Mouse (Mus musculus) erythroblast, adult 5-6 weeks (primary cell): ENCODE data around the gene Tdpoz1. TPM values are rescaled to one million over a fixed set of nuclear protein-coding genes. Genes with fewer than 3 reads are reported as not detected.
"Not testable (repeated sequence)": the region's sequence is repeated elsewhere in the genome, so short reads cannot be mapped to it uniquely, and the experiment has no call there.

ENCODE experiments used
- ATAC-seq: replicated peaks from 2 replicates; pipeline ENCODE4 v1.8.0; 2016; ENCODE audit warnings: moderate number of reproducible peaks, mild to moderate bottlenecking, moderate TSS enrichment, inconsistent platforms; ENCODE audit not compliant: poor library complexity, low FRiP score, severe bottlenecking
- total RNA-seq, 2 experiments: library from RNA; stranded (forward) in 1 of 2; stranded (reverse) in 1 of 2; fragments of 150-400 nt in 1 of 2; fragments of 200-764, 138-1000 nt in 1 of 2; gene quantifications; 2 replicates each; pipeline versions ENCODE4 v1.2.3 to v1.2.4; 2015 to 2017; ENCODE audit warnings: low replicate concordance in 2 of 2

Gene Tdpoz1
- total RNA-seq (2015; ENCODE audit: low replicate concordance) (not detected in 2 replicates), total RNA-seq (2017; ENCODE audit: low replicate concordance) (not detected in 2 replicates)

- ATAC-seq = not testable (repeated sequence)
Measured at GRCm38 (mm10) chr3:93676210-93676609, at the start of gene Tdpoz1. Gene Tdpoz1, minus strand, starts transcription at chr3:93676310.

DNA sequence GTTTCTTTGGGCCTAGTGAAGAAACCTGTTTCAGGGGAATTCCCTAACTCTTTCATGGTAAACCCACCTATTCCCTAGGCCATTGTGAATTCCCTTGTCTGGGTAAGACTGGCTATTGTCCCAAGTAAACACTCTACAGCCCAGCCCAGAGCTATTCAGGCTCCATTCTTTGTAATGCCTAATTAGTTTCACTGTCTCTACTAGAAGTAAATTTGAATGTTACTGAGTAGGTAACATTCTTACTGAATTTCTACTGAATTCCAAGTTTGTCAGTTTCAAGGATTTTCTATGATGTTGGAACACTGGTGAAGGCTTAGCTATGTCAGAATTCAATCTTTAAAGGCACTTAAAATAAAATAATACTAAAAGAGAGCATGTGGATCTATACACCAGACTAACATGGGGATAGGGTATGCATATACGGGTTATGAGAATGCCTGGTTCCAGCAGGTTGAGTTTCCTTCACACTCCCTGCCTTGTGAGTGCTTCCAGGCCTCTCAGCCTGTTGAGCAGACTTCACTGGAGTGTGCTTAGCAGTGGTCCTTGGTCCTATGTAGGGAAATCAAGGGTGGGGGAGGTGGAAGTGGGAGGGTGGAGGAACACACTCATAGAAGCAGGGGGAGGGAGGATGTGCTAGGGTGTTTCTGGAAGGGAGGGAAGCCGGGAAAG is 33.0 kb upstream of the Tdpoz1 start:
- not testable (repeated sequence) for ATAC-seq

DNA sequence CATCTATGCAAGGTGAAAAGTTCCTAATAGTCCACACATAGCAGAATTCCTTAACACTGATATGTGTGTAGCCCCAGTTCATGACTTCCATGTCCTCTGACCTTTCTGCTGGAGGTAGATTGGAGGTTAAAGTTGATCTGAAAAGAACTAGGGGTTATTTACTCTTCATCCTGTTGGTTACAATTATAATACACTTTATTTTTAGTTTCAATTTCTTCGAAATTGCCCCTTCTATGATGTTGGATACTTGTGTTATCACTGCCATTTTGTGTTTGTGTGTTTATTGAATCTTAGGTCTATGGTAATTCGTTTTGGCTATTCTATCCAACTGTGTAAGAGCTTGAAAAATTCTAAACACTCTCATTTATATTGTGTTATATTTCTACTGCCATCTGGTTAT is 16.9 kb upstream of the Tdpoz1 start, which contains the start of gene Gm37596:
Gene Gm37596 (minus strand): TSS at position 101 of the 400 bp plus-strand sequence.
- ATAC-seq = not testable (repeated sequence)

DNA sequence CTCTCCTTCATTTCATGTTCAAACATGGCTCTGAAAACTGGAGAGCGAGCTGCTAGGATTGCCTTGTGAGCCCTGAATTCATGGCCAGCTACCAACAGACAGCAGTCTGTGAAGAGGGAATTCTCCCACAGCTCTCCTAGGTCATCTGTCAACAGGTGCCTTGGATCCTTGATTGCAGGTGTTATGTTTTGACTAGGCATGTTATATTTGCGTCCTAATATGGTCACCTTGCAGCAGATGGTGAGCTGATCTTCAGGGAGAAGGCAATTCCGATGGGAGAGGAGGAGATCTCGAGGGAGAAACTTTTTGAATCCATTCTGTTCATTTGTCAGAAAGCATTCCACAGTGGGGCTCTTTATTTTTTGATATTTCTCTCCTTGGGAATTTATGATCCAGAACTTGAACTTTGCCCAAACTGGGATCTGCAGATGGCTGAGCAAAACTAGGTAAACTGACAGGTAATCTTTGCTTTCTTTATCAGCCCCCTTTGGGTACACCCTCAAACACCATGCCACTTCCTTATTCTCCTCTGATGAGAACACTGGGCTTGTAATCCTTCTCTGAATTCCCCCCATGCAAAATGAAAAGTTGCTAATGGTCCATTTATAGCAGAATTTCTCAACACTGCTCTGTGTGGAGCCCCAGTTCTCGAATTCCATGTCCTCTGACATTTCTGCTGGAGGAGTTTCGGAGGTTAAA is 5.2 kb downstream of the Tdpoz1 start:
- not testable (repeated sequence) for ATAC-seq

GRCm38 (mm10) chr3:93654260-93654659 is 21.9 kb downstream of the Tdpoz1 start:
- ATAC-seq = no peak

GRCm38 (mm10) chr3:93652586-93652985 is 23.5 kb downstream of the Tdpoz1 start, which contains the start of gene Tdpoz2:
Gene Tdpoz2, minus strand, starts transcription at chr3:93652686.
- no peak for ATAC-seq

DNA sequence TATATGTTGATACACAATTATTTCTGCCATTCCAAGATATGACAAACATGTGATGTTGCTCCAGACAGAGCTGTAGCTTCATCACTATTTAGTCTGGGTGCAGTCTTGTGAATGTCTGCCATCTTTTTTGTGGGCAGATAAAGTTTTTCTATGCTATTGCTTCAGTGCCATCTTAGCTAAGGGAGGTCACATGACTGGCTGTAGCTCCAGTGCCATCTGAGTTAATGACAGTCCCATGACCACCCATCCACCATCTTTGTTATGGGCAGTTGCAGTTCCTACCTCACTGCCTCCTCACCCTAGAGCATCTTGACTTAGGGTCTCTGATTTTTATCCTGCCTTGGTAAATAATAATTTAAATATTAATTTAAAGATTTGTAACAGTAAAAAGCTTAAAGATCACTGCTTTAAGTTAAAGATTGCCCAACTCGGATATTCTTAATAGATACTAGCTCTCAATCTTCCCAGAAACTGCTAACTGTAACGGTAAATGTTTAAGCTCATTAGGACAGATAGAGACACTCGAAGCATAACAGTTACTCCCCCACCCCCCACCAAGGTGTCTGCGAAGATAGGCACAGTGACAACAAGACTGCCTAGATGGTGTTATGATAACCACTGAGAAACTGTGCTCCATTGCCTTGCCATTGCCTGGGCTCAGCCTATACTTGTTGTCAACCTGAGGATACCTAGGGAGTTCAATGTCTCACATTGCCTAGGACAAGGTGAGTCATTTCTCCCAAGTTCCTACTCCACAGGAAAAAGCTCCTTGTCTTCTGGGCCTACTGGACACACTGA is 45.0 kb downstream of the Tdpoz1 start:
- ATAC-seq = not testable (repeated sequence)

Other genes starting within 250 kb of the Tdpoz1 start
- gene Tchh, start 234.0 kb downstream of the Tdpoz1 start, total RNA-seq (2015; ENCODE audit: low replicate concordance) = 0.19 TPM in 1 of 2 replicates, not detected in the other
- gene Tchh, start 234.0 kb downstream of the Tdpoz1 start, total RNA-seq (2017; ENCODE audit: low replicate concordance) = not detected in 2 replicates
- not detected in 2 replicates for gene Tchhl1, start 207.6 kb downstream of the Tdpoz1 start, total RNA-seq (2015; ENCODE audit: low replicate concordance)
- not detected in 2 replicates for gene Tchhl1, start 207.6 kb downstream of the Tdpoz1 start, total RNA-seq (2017; ENCODE audit: low replicate concordance)
- gene S100a11, start 155.8 kb downstream of the Tdpoz1 start, total RNA-seq (2015; ENCODE audit: low replicate concordance) = 797 and 864 TPM in 2 replicates
- gene S100a11, start 155.8 kb downstream of the Tdpoz1 start, total RNA-seq (2017; ENCODE audit: low replicate concordance) = 50.3 and 92.3 TPM in 2 replicates
- 69.6 and 73.6 TPM in 2 replicates for gene S100a10, start 121.2 kb downstream of the Tdpoz1 start, total RNA-seq (2015; ENCODE audit: low replicate concordance)
- 56.1 and 64.1 TPM in 2 replicates for gene S100a10, start 121.2 kb downstream of the Tdpoz1 start, total RNA-seq (2017; ENCODE audit: low replicate concordance)
- gene Tdpoz2, start 23.6 kb downstream of the Tdpoz1 start, total RNA-seq (2015; ENCODE audit: low replicate concordance) = not detected in 2 replicates
- gene Tdpoz2, start 23.6 kb downstream of the Tdpoz1 start, total RNA-seq (2017; ENCODE audit: low replicate concordance) = not detected in 2 replicates
- not detected in 2 replicates for gene Gm37596, start 16.8 kb upstream of the Tdpoz1 start, total RNA-seq (2015; ENCODE audit: low replicate concordance)
- not detected in 2 replicates for gene Gm37596, start 16.8 kb upstream of the Tdpoz1 start, total RNA-seq (2017; ENCODE audit: low replicate concordance)
- not detected in 2 replicates for gene Gm5773, start 96.7 kb upstream of the Tdpoz1 start, total RNA-seq (2015; ENCODE audit: low replicate concordance)
- gene Gm5773, start 96.7 kb upstream of the Tdpoz1 start, total RNA-seq (2017; ENCODE audit: low replicate concordance) = not detected in 2 replicates
- not detected in 2 replicates for gene Tdpoz4, start 120.1 kb upstream of the Tdpoz1 start, total RNA-seq (2015; ENCODE audit: low replicate concordance)
- gene Tdpoz4, start 120.1 kb upstream of the Tdpoz1 start, total RNA-seq (2017; ENCODE audit: low replicate concordance) = not detected in 2 replicates
- gene Tdpoz3, start 149.7 kb upstream of the Tdpoz1 start, total RNA-seq (2015; ENCODE audit: low replicate concordance) = not detected in 2 replicates
- not detected in 2 replicates for gene Tdpoz3, start 149.7 kb upstream of the Tdpoz1 start, total RNA-seq (2017; ENCODE audit: low replicate concordance)